Mouse (Mus musculus): Measurements from ENCODE around the gene Maz. TPM values are rescaled to one million over a fixed set of nuclear protein-coding genes. Genes with fewer than 3 reads are reported as not detected.
A peak's percentile ranks its signal among the peaks of the same experiment; 100 is the strongest.

Gene Maz
- total and polyA plus RNA-seq, 3 experiments = 234 to 540 TPM; not detected in 1

- DNase-seq (ENCODE audit: low read depth, low spot score) = no peak
- TF ChIP-seq POLR2A (IDR thresholded peaks at IDR 0.05; ENCODE audit: control insufficient read depth in 1 of 2, insufficient read depth in 1 of 2, low read depth in 1 of 2, low read length in 2 of 2, poor library complexity in 1 of 2) (peak in 1 of 2 experiments; percentile 25; a peak in 1 of 4 replicates), RCOR1 (IDR thresholded peaks at IDR 0.05; ENCODE audit: low read depth, low read length) (no peak), MAZ (IDR thresholded peaks at IDR 0.05; ENCODE audit: low read depth, low read length) (no peak)
- Histone ChIP-seq H3K4me1 (ENCODE audit: control insufficient read depth in 1 of 2, insufficient read depth in 2 of 2, low read length in 2 of 2) (peaks cover 4 to 25% of the 10 kb centered on the region in 2 experiments; a peak in 3 of 4 replicates), H3K36me3 (ENCODE audit: control insufficient read depth in 1 of 2, insufficient read depth in 2 of 2, low read length in 2 of 2) (peaks cover 0 to 22% of the 10 kb centered on the region in 2 experiments; a peak in 3 of 4 replicates), H3K79me2 (ENCODE audit: control insufficient read depth, insufficient read depth, low read length, poor library complexity) (peaks cover 41% of the 10 kb centered on the region), H3K4me3 (ENCODE audit: control insufficient read depth in 1 of 2, insufficient read depth in 1 of 2, low read depth in 2 of 2, low read length in 2 of 2) (peak overlapping the region; percentile 59 to 86; a peak in 3 of 4 replicates), H3K27me3 (ENCODE audit: control insufficient read depth in 1 of 2, insufficient read depth in 2 of 2, low read length in 2 of 2) (no peaks in the 10 kb centered on the region), H3K9ac (ENCODE audit: control insufficient read depth, low read depth, low read length, poor library complexity, severe bottlenecking) (peak overlapping the region; percentile 97), H3K9me3 (replicated peaks; ENCODE audit: insufficient read depth, low read length) (no peaks in the 10 kb centered on the region), H3K27ac (ENCODE audit: control insufficient read depth, low read depth, low read length) (0 out of 2 replicates have a peak overlapping the region, but pooled peaks have one; percentile 15)
Observed at GRCm38 (mm10) chr7:127023272-127023691, 3.6 kb downstream of the Maz start.

GRCm38 (mm10) chr7:127022528-127023271, 4.1 kb downstream of the Maz start:
- peaks cover 0 to 18% of the 10 kb centered on the region in 2 experiments; a peak in 3 of 4 replicates for H3K36me3 ChIP-seq (ENCODE audit: control insufficient read depth in 1 of 2, insufficient read depth in 2 of 2, low read length in 2 of 2)
- peaks cover 0 to 20% of the 10 kb centered on the region in 2 experiments; a peak in 2 of 4 replicates for H3K4me1 ChIP-seq (ENCODE audit: control insufficient read depth in 1 of 2, insufficient read depth in 2 of 2, low read length in 2 of 2)
- peak overlapping the region; percentile 97 for H3K9ac ChIP-seq (ENCODE audit: control insufficient read depth, low read depth, low read length, poor library complexity, severe bottlenecking)
- DNase-seq (ENCODE audit: low read depth, low spot score) = no peak
- peaks cover 41% of the 10 kb centered on the region for H3K79me2 ChIP-seq (ENCODE audit: control insufficient read depth, insufficient read depth, low read length, poor library complexity)
- no peak for TF ChIP-seq ETS1 (IDR thresholded peaks at IDR 0.05; ENCODE audit: low read depth, low read length)
- H3K9me3 ChIP-seq (replicated peaks; ENCODE audit: insufficient read depth, low read length) = no peaks in the 10 kb centered on the region
- H3K27ac ChIP-seq (ENCODE audit: control insufficient read depth, low read depth, low read length) = 0 out of 2 replicates have a peak overlapping the region, but pooled peaks have one; percentile 15
- 0 out of 4 replicates have a peak overlapping the region, but pooled peaks of 1 of the 2 experiments have one; percentile 86 for H3K4me3 ChIP-seq (ENCODE audit: control insufficient read depth in 1 of 2, insufficient read depth in 1 of 2, low read depth in 2 of 2, low read length in 2 of 2)
- no peaks in the 10 kb centered on the region for H3K27me3 ChIP-seq (ENCODE audit: control insufficient read depth in 1 of 2, insufficient read depth in 2 of 2, low read length in 2 of 2)

- H3K79me2 ChIP-seq (ENCODE audit: control insufficient read depth, insufficient read depth, low read length, poor library complexity) = peaks cover 43% of the 10 kb centered on the region
- peaks cover 0 to 17% of the 10 kb centered on the region in 2 experiments; a peak in 2 of 4 replicates for H3K4me1 ChIP-seq (ENCODE audit: control insufficient read depth in 1 of 2, insufficient read depth in 2 of 2, low read length in 2 of 2)
- H3K36me3 ChIP-seq (ENCODE audit: control insufficient read depth in 1 of 2, insufficient read depth in 2 of 2, low read length in 2 of 2) = peaks cover 0 to 22% of the 10 kb centered on the region in 2 experiments; a peak in 3 of 4 replicates
- peak overlapping the region; percentile 97; the same call in 1 of the 2 replicates for H3K9ac ChIP-seq (ENCODE audit: control insufficient read depth, low read depth, low read length, poor library complexity, severe bottlenecking)
- no peak overlapping the region for H3K4me3 ChIP-seq (ENCODE audit: control insufficient read depth in 1 of 2, insufficient read depth in 1 of 2, low read depth in 2 of 2, low read length in 2 of 2)
- no peak overlapping the region for H3K27ac ChIP-seq (ENCODE audit: control insufficient read depth, low read depth, low read length)
- TF ChIP-seq POLR2AphosphoS5 (IDR thresholded peaks at IDR 0.05; ENCODE audit: borderline replicate concordance, low read depth, low read length) (peak; percentile 67; the same call in 1 of the 2 replicates), TAL1 (IDR thresholded peaks at IDR 0.05; ENCODE audit: low read length) (no peak), GATA1 (IDR thresholded peaks at IDR 0.05; ENCODE audit: low read depth, low read length) (no peak), SMC3 (IDR thresholded peaks at IDR 0.05; ENCODE audit: low read depth, low read length) (no peak), ZKSCAN1 (IDR thresholded peaks at IDR 0.05; ENCODE audit: low read depth, low read length) (no peak), RAD21 (IDR thresholded peaks at IDR 0.05; ENCODE audit: low read depth, low read length) (no peak), POLR2AphosphoS2 (IDR thresholded peaks at IDR 0.05; ENCODE audit: low read length) (peak; percentile 90), CHD2 (IDR thresholded peaks at IDR 0.05; ENCODE audit: low read length) (no peak; the same call in 1 of the 2 replicates), POLR2A (IDR thresholded peaks at IDR 0.05; ENCODE audit: control insufficient read depth in 1 of 2, insufficient read depth in 1 of 2, low read depth in 1 of 2, low read length in 2 of 2, poor library complexity in 1 of 2) (peak; percentile 25 to 55; a peak in 2 of 4 replicates), MEF2A (IDR thresholded peaks at IDR 0.05; ENCODE audit: extremely low read depth, insufficient replicate concordance, low read depth, low read length, poor library complexity, severe bottlenecking) (no peak), EP300 (IDR thresholded peaks at IDR 0.05; ENCODE audit: low read depth in 1 of 2, low read length in 2 of 2) (no peak), TBP (IDR thresholded peaks at IDR 0.05; ENCODE audit: low read depth, low read length) (no peak), GABPA (IDR thresholded peaks at IDR 0.05; ENCODE audit: low read depth, low read length) (no peak), UBTF (IDR thresholded peaks at IDR 0.05; ENCODE audit: borderline replicate concordance, insufficient read depth, low read depth, low read length) (no peak), NRF1 (IDR thresholded peaks at IDR 0.05; ENCODE audit: insufficient read depth, low read depth, low read length, poor library complexity, severe bottlenecking) (no peak), CTCF (IDR thresholded peaks at IDR 0.05 in 2 of 3, conservative IDR thresholded peaks at IDR 0.05 in 1 of 3; ENCODE audit: control insufficient read depth in 1 of 3, insufficient read depth in 1 of 3, low read depth in 2 of 3, low read length in 3 of 3, poor library complexity in 1 of 3, severe bottlenecking in 1 of 3) (no peak), ZMIZ1 (IDR thresholded peaks at IDR 0.05; ENCODE audit: low read depth, low read length) (0 out of 2 replicates have a peak, but pooled peaks have one; percentile 25)
- no peaks in the 10 kb centered on the region for H3K27me3 ChIP-seq (ENCODE audit: control insufficient read depth in 1 of 2, insufficient read depth in 2 of 2, low read length in 2 of 2)
- H3K9me3 ChIP-seq (replicated peaks; ENCODE audit: insufficient read depth, low read length) = no peaks in the 10 kb centered on the region
- DNase-seq (ENCODE audit: low read depth, low spot score) = peak; percentile 44
Observed at GRCm38 (mm10) chr7:127021563-127022527, 5.0 kb downstream of the Maz start.
